Mouse (Mus musculus): ENCODE measurements around the gene Tmem39a. TPM values are rescaled to one million over a fixed set of nuclear protein-coding genes. Genes with fewer than 3 reads are reported as not detected.
A peak's percentile ranks its signal among the peaks of the same experiment; 100 is the strongest.

The Tmem39a gene
- polyA plus RNA-seq, 1 experiment from 2014 or later: 74.8 TPM

DNA sequence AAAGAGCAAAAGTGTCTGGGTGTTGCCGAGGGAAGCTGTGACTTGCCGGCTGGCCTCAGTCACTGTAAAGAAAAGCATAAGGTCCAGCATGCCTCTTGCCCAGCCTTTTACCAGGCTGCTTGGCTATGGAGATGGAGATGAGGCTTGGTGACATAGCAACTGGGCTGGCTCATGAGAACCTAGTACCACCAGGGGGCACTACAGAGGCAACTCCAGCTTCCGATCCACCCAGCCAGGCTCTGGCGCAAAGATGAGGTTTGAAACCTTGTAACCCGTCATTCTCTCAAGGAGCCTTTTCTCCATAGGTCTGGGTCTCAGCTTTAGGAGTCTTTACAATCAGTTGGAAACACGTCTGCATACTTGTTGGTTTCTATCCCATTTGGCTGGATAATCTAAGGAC is 60.6 kb downstream of the Tmem39a start:
- ATAC-seq (ENCODE audit: low FRiP score) (peak; percentile 71), DNase-seq (ENCODE audit: low spot score) (peak; percentile 86)
- H3K36me3 ChIP-seq (ENCODE audit: control insufficient read depth, insufficient read depth, low read length): no peaks in the 10 kb centered on the region
- H3K27ac ChIP-seq (ENCODE audit: low read depth, low read length): no peak overlapping the region
- no peak overlapping the region for H3K4me3 ChIP-seq (ENCODE audit: low read depth, low read length)
- no peak overlapping the region for H3K9ac ChIP-seq (ENCODE audit: low read depth, low read length)
- no peaks in the 10 kb centered on the region for H3K27me3 ChIP-seq (ENCODE audit: control insufficient read depth, insufficient read depth, low read length)
- H3K4me2 ChIP-seq (replicated peaks; ENCODE audit: low read depth, low read length): no peak overlapping the region
- no peaks in the 10 kb centered on the region for H3K9me3 ChIP-seq (ENCODE audit: control insufficient read depth, low read length)
- 20% methylated on average over 6 of the region's 6 CpGs for WGBS
- no peaks in the 10 kb centered on the region for H3K4me1 ChIP-seq (replicated peaks; ENCODE audit: control insufficient read depth, insufficient read depth, low read length)

- WGBS: 91% methylated on average over 16 of the region's 16 CpGs
- Histone ChIP-seq H3K4me2 (replicated peaks; ENCODE audit: low read depth, low read length) (no peak overlapping the region), H3K9me3 (ENCODE audit: control insufficient read depth, low read length) (no peaks in the 10 kb centered on the region), H3K4me3 (ENCODE audit: low read depth, low read length) (no peak overlapping the region), H3K27ac (ENCODE audit: low read depth, low read length) (no peak overlapping the region), H3K9ac (ENCODE audit: low read depth, low read length) (no peak overlapping the region), H3K36me3 (ENCODE audit: control insufficient read depth, insufficient read depth, low read length) (no peaks in the 10 kb centered on the region), H3K4me1 (replicated peaks; ENCODE audit: control insufficient read depth, insufficient read depth, low read length) (no peaks in the 10 kb centered on the region), H3K27me3 (ENCODE audit: control insufficient read depth, insufficient read depth, low read length) (no peaks in the 10 kb centered on the region)
- ATAC-seq (ENCODE audit: low FRiP score) (no peak), DNase-seq (ENCODE audit: low spot score) (no peak)
Measured at GRCm38 (mm10) chr16:38620696-38621450, 62.4 kb downstream of the Tmem39a start.

- 71% methylated on average over 2 of the region's 2 CpGs for WGBS
- H3K36me3 ChIP-seq (ENCODE audit: control insufficient read depth, insufficient read depth, low read length): no peaks in the 10 kb centered on the region
- H3K9ac ChIP-seq (ENCODE audit: low read depth, low read length): no peak overlapping the region
- peak; percentile 41 for DNase-seq (ENCODE audit: low spot score)
- H3K4me3 ChIP-seq (ENCODE audit: low read depth, low read length): no peak overlapping the region
- no peak for ATAC-seq (ENCODE audit: low FRiP score)
- no peak overlapping the region for H3K4me2 ChIP-seq (replicated peaks; ENCODE audit: low read depth, low read length)
- H3K27me3 ChIP-seq (ENCODE audit: control insufficient read depth, insufficient read depth, low read length): no peaks in the 10 kb centered on the region
- no peaks in the 10 kb centered on the region for H3K4me1 ChIP-seq (replicated peaks; ENCODE audit: control insufficient read depth, insufficient read depth, low read length)
- no peaks in the 10 kb centered on the region for H3K9me3 ChIP-seq (ENCODE audit: control insufficient read depth, low read length)
- no peak overlapping the region for H3K27ac ChIP-seq (ENCODE audit: low read depth, low read length)
Measured at GRCm38 (mm10) chr16:38622283-38622682, 63.8 kb downstream of the Tmem39a start.

- H3K4me3 ChIP-seq (ENCODE audit: low read depth, low read length): no peak overlapping the region
- ATAC-seq (ENCODE audit: low FRiP score): no peak
- H3K36me3 ChIP-seq (ENCODE audit: control insufficient read depth, insufficient read depth, low read length): no peaks in the 10 kb centered on the region
- H3K4me2 ChIP-seq (replicated peaks; ENCODE audit: low read depth, low read length): no peak overlapping the region
- no peak overlapping the region for H3K9ac ChIP-seq (ENCODE audit: low read depth, low read length)
- H3K27ac ChIP-seq (ENCODE audit: low read depth, low read length): no peak overlapping the region
- no peaks in the 10 kb centered on the region for H3K4me1 ChIP-seq (replicated peaks; ENCODE audit: control insufficient read depth, insufficient read depth, low read length)
- H3K9me3 ChIP-seq (ENCODE audit: control insufficient read depth, low read length): no peaks in the 10 kb centered on the region
- DNase-seq (ENCODE audit: low spot score): no peak
- H3K27me3 ChIP-seq (ENCODE audit: control insufficient read depth, insufficient read depth, low read length): no peaks in the 10 kb centered on the region
- 91% methylated on average over 11 of the region's 11 CpGs for WGBS
Measured at GRCm38 (mm10) chr16:38624303-38624702, 65.8 kb downstream of the Tmem39a start.

GRCm38 (mm10) chr16:38625411-38625810 is 66.9 kb downstream of the Tmem39a start:
- H3K9me3 ChIP-seq (ENCODE audit: control insufficient read depth, low read length): no peaks in the 10 kb centered on the region
- no peak overlapping the region for H3K4me2 ChIP-seq (replicated peaks; ENCODE audit: low read depth, low read length)
- H3K27ac ChIP-seq (ENCODE audit: low read depth, low read length): no peak overlapping the region
- H3K9ac ChIP-seq (ENCODE audit: low read depth, low read length): no peak overlapping the region
- H3K36me3 ChIP-seq (ENCODE audit: control insufficient read depth, insufficient read depth, low read length): no peaks in the 10 kb centered on the region
- H3K4me1 ChIP-seq (replicated peaks; ENCODE audit: control insufficient read depth, insufficient read depth, low read length): no peaks in the 10 kb centered on the region
- 93% methylated on average over 7 of the region's 7 CpGs for whole genome bisulfite sequencing
- no peak for DNase-seq (ENCODE audit: low spot score)
- ATAC-seq (ENCODE audit: low FRiP score): no peak
- H3K4me3 ChIP-seq (ENCODE audit: low read depth, low read length): no peak overlapping the region
- no peaks in the 10 kb centered on the region for H3K27me3 ChIP-seq (ENCODE audit: control insufficient read depth, insufficient read depth, low read length)

DNA sequence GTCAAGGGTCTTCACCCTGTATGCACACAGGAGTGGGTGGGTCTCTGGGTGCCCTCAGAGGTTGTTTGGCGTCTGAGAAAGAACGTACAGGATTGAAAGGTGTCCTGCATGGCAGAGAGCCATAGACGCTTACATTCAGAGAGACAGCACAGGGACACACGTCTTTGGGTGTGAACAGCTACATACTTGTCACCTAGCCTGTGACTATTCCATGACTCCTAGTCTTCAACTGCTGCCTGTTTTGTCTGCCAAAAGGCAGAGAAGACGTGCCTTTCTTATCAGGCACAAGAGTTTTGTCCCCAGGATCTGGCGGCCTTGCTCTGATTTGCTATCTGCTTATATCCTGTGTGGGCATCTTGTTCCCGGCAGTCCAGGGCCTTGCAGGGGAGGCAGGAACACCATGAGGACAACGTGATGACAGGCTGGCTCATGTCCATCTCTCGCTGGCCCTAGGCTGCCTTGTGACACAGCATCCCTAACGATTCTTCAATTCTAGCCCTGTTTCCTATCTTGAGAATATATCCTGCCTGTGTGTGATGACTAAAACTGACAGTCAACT is 67.4 kb downstream of the Tmem39a start:
- DNase-seq (ENCODE audit: low spot score): no peak
- 86% methylated on average over 10 of the region's 10 CpGs for WGBS

GRCm38 (mm10) chr16:38632147-38632546 is 73.6 kb downstream of the Tmem39a start:
- 63% methylated on average over 6 of the region's 6 CpGs for WGBS
- ATAC-seq (ENCODE audit: low FRiP score): no peak
- H3K36me3 ChIP-seq (ENCODE audit: control insufficient read depth, insufficient read depth, low read length): no peaks in the 10 kb centered on the region
- H3K4me1 ChIP-seq (replicated peaks; ENCODE audit: control insufficient read depth, insufficient read depth, low read length): no peaks in the 10 kb centered on the region
- H3K4me3 ChIP-seq (ENCODE audit: low read depth, low read length): no peak overlapping the region
- no peaks in the 10 kb centered on the region for H3K27me3 ChIP-seq (ENCODE audit: control insufficient read depth, insufficient read depth, low read length)
- DNase-seq (ENCODE audit: low spot score): peak; percentile 61
- H3K4me2 ChIP-seq (replicated peaks; ENCODE audit: low read depth, low read length): no peak overlapping the region
- H3K9ac ChIP-seq (ENCODE audit: low read depth, low read length): no peak overlapping the region
- H3K9me3 ChIP-seq (ENCODE audit: control insufficient read depth, low read length): no peaks in the 10 kb centered on the region
- no peak overlapping the region for H3K27ac ChIP-seq (ENCODE audit: low read depth, low read length)

More for the DNA sequence above, 67.4 kb downstream of the Tmem39a start:
- no peak overlapping the region for H3K4me3 ChIP-seq (ENCODE audit: low read depth, low read length)
- no peaks in the 10 kb centered on the region for H3K36me3 ChIP-seq (ENCODE audit: control insufficient read depth, insufficient read depth, low read length)
- no peak overlapping the region for H3K27ac ChIP-seq (ENCODE audit: low read depth, low read length)
- no peaks in the 10 kb centered on the region for H3K4me1 ChIP-seq (replicated peaks; ENCODE audit: control insufficient read depth, insufficient read depth, low read length)
- H3K27me3 ChIP-seq (ENCODE audit: control insufficient read depth, insufficient read depth, low read length): no peaks in the 10 kb centered on the region
- no peaks in the 10 kb centered on the region for H3K9me3 ChIP-seq (ENCODE audit: control insufficient read depth, low read length)
- no peak for ATAC-seq (ENCODE audit: low FRiP score)
- no peak overlapping the region for H3K4me2 ChIP-seq (replicated peaks; ENCODE audit: low read depth, low read length)
- no peak overlapping the region for H3K9ac ChIP-seq (ENCODE audit: low read depth, low read length)

- no peak overlapping the region for H3K9ac ChIP-seq (ENCODE audit: low read depth, low read length)
- no peaks in the 10 kb centered on the region for H3K36me3 ChIP-seq (ENCODE audit: control insufficient read depth, insufficient read depth, low read length)
- H3K4me1 ChIP-seq (replicated peaks; ENCODE audit: control insufficient read depth, insufficient read depth, low read length): no peaks in the 10 kb centered on the region
- ATAC-seq (ENCODE audit: low FRiP score) (no peak), DNase-seq (ENCODE audit: low spot score) (no peak)
- WGBS: 71% methylated on average over 8 of the region's 8 CpGs
- H3K4me3 ChIP-seq (ENCODE audit: low read depth, low read length): no peak overlapping the region
- H3K27me3 ChIP-seq (ENCODE audit: control insufficient read depth, insufficient read depth, low read length): no peaks in the 10 kb centered on the region
- no peak overlapping the region for H3K4me2 ChIP-seq (replicated peaks; ENCODE audit: low read depth, low read length)
- H3K9me3 ChIP-seq (ENCODE audit: control insufficient read depth, low read length): no peaks in the 10 kb centered on the region
- no peak overlapping the region for H3K27ac ChIP-seq (ENCODE audit: low read depth, low read length)
Measured at GRCm38 (mm10) chr16:38635833-38636390, 77.4 kb downstream of the Tmem39a start.

GRCm38 (mm10) chr16:38636682-38637081 is 78.2 kb downstream of the Tmem39a start:
- Histone ChIP-seq H3K4me3 (ENCODE audit: low read depth, low read length) (no peak overlapping the region), H3K4me2 (replicated peaks; ENCODE audit: low read depth, low read length) (no peak overlapping the region), H3K27ac (ENCODE audit: low read depth, low read length) (no peak overlapping the region), H3K27me3 (ENCODE audit: control insufficient read depth, insufficient read depth, low read length) (no peaks in the 10 kb centered on the region), H3K36me3 (ENCODE audit: control insufficient read depth, insufficient read depth, low read length) (no peaks in the 10 kb centered on the region), H3K9me3 (ENCODE audit: control insufficient read depth, low read length) (no peaks in the 10 kb centered on the region), H3K4me1 (replicated peaks; ENCODE audit: control insufficient read depth, insufficient read depth, low read length) (no peaks in the 10 kb centered on the region), H3K9ac (ENCODE audit: low read depth, low read length) (no peak overlapping the region)
- WGBS: 62% methylated on average over 9 of the region's 9 CpGs
- DNase-seq (ENCODE audit: low spot score): peak; percentile 25
- ATAC-seq (ENCODE audit: low FRiP score): no peak
